Mouse (Mus musculus) spleen, adult 2 months (tissue): Measurements from ENCODE around the gene Fermt2.

Experiments
- CTCF ChIP-seq: fragments of 200-500 bp; IDR thresholded peaks from 2 replicates; pipeline ENCODE4 v1.5.1; 2011; ENCODE audit warnings: mild to moderate bottlenecking, inconsistent platforms; ENCODE audit not compliant: insufficient read depth, insufficient read length, insufficient replicate concordance; ENCODE audit errors: extremely low read depth
- POLR2A ChIP-seq: fragments of 200-500 bp; IDR thresholded peaks from 2 replicates; pipeline ENCODE4 v1.6.1; 2011; ENCODE audit warnings: low read depth, low read length, inconsistent platforms

GRCm38 (mm10) chr14:45478515-45478914, 51.4 kb downstream of the Fermt2 start:
- TF ChIP-seq POLR2A (no peak), CTCF (no peak)
